Comparison of ENCODE assay signal across 8 mouse cellular contexts in the genomic region with DNA sequence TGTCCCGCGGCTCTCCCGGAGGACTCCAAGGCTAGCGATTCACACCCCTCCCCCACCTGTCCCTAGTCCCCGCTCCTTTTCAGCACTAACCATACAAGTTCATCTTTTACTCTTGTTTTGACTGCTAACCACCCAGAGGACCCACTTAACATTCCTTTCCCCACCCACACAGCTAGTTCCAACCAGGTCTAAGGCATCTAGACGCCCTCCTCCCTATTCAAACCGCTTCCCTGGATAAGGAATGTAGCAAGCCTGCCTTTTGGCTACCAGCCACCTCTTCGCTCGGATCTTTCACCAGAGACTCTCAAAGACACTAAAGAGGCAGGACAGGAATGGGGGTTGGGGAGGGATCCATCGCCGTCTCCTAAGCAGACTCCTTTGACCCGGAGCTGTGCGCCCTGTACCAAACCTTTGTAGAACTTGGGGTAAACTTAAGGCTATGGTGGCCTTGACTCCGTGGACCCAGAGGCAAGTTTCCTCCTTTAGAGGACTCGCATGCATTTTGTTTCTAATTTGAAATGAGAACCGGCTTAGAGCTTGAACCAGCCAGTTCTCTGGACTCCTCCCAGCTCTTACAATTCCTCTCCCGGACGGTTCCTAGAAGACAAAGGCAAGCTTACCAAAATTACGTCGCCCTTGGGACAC. TPM values are rescaled to one million over a fixed set of nuclear protein-coding genes. Genes with fewer than 3 reads are reported as not detected.
A peak's percentile ranks its signal among the peaks of the same experiment; 100 is the strongest.
DNase-seq lines count a peak whose midpoint lies in the region; ATAC-seq and TF ChIP-seq lines count a peak whose summit lies in the region.

No protein-coding gene starts in this region.

- WGBS in lung, postnatal 0 days, result 4% methylated on average over 20 of the region's 20 CpGs

- peak overlapping the region; percentile 43 for H3K4me2 ChIP-seq in lung, postnatal 0 days (replicated peaks; ENCODE audit: low read depth, low read length)

- TF ChIP-seq EP300 in lung, postnatal 0 days (IDR thresholded peaks at IDR 0.05), result peak; percentile 94

- no peaks in the 10 kb centered on the region for H3K9me3 ChIP-seq in lung, postnatal 0 days (ENCODE audit: low read length)

- H3K4me1 ChIP-seq in lung, postnatal 0 days (ENCODE audit: insufficient read depth, low read depth, low read length), result no peaks in the 10 kb centered on the region

- peak; percentile 98 for ATAC-seq in lung, postnatal 0 days

- TF ChIP-seq CTCF in lung, postnatal 0 days (IDR thresholded peaks at IDR 0.05), result no peak

- peak; percentile 29 to 51 for DNase-seq in heart, adult 18-20 months
- no peak for DNase-seq in heart, adult 11 months
- peak; percentile 59 for DNase-seq in embryo, embryonic 10.5 days (ENCODE audit: low spot score)
- DNase-seq in heart, adult 9 months (ENCODE audit: low spot score in 2 of 2), result peak; percentile 3 to 12
- DNase-seq in kidney, adult 9 months, result peak; percentile 64
- peak; percentile 92 for DNase-seq in lung, postnatal 0 days (ENCODE audit: low spot score)
- peak; percentile 53 for DNase-seq in right cerebral cortex, postnatal 4 days
- no peak for DNase-seq in layer of hippocampus, postnatal 14 days (ENCODE audit: low spot score in 2 of 2)

- 0 out of 2 replicates have a peak overlapping the region, but pooled peaks have one; percentile 13 for H3K9ac ChIP-seq in lung, postnatal 0 days (replicated peaks; ENCODE audit: low read depth)

- peak overlapping the region; percentile 74 for H3K27ac ChIP-seq in lung, postnatal 0 days (ENCODE audit: low read length)

- H3K36me3 ChIP-seq in lung, postnatal 0 days (ENCODE audit: insufficient read depth, low read length), result no peaks in the 10 kb centered on the region

- no peaks in the 10 kb centered on the region for H3K27me3 ChIP-seq in lung, postnatal 0 days (replicated peaks; ENCODE audit: insufficient read depth, low read length)

- H3K4me3 ChIP-seq in lung, postnatal 0 days (ENCODE audit: low read depth, low read length), result peak overlapping the region; percentile 22; the same call in 1 of the 2 replicates

RNA-seq across cellular contexts. Expression of a gene that starts 4.7 kb away (rescaled TPM):
- total RNA-seq in heart, adult 18-20 months (2021), result not detected
- 0.24 and 0.36 TPM in 2 replicates for polyA plus RNA-seq in lung, postnatal 0 days (2015; fragmentation: Nextera tagmentation; extraction: Ambion mirVana)
- total RNA-seq in layer of hippocampus, postnatal 14 days (2021), result not detected

Comparison
In these comparisons a context has a peak if more than half of its experiments do, and no peak if none do; other contexts are left out.
1. DNase-seq: peak in heart, adult 18-20 months (2 of 2), embryo, embryonic 10.5 days (single experiment), heart, adult 9 months (2 of 2), kidney, adult 9 months (single experiment), lung, postnatal 0 days (single experiment) and right cerebral cortex, postnatal 4 days (single experiment); none in heart, adult 11 months (single experiment) and layer of hippocampus, postnatal 14 days (0 of 2).